Mouse (Mus musculus): ENCODE data around the gene Atf7ip2.
"Not testable (repeated sequence)": the region's sequence is repeated elsewhere in the genome, so short reads cannot be mapped to it uniquely, and the experiment has no call there.

Gene Atf7ip2

GRCm38 (mm10) chr16:10192679-10193506 is at the start of gene Atf7ip2:
TSS of gene Atf7ip2 (plus strand) at chr16:10192712.
- peak; percentile 90 to 96 for DNase-seq

DNA sequence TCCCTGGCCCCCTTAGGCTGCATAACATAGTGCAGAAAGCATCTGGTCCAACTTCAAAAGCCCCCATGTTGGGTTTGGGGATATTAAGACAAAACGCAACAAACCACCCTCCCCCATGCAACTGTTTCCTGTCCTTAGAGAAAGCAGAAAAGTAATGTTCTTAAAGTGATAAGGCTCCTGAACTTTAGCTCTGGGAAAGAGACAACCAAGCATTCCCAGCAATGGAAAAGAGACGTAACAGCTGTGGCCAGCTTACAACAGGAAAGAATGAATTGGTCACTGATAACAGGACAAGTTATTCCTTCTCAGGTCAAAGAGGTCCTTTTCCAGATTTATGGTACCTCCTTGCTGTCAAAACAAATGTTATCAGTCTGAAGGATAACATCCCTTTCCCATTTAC is 49.3 kb upstream of the Atf7ip2 start:
- DNase-seq = peak; percentile 10 to 42

GRCm38 (mm10) chr16:10147401-10147800 is 45.1 kb upstream of the Atf7ip2 start:
- DNase-seq = no peak

DNA sequence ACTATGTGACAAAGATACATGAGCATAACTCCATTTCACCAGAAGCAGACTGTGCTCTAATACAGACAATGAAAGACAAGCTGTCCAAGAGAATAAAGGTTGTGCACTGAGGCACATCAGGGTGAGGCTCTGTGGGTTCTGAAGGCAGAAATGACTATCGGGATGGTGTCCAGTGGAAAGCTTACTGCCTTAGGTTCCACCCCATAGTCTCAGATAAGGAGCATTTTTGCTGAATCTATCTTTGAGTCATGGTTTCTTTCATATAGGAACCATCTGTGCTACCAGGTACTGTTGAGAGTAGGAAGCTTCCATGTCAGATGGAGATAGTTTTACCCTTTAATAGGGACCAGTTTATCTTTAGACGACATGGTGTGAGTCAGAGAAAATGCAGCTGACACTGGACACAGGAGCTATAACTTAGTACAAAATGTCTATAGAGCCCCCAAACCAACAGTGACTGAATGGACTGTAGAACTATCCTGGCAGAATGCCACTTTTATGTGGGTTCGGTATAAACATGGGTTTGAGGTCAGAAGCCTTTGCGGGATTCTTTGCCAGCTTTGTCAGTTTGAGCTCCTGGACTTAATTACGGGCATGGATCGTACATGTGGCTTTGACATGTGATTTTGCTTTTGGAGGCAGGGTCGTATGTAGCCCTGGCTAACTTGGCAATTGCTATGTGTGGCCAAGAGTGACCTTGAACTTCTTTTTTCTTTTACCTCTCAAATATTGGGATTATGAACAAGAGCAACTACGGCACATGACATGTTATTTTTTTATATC is 23.2 kb upstream of the Atf7ip2 start:
- no peak for DNase-seq

DNA sequence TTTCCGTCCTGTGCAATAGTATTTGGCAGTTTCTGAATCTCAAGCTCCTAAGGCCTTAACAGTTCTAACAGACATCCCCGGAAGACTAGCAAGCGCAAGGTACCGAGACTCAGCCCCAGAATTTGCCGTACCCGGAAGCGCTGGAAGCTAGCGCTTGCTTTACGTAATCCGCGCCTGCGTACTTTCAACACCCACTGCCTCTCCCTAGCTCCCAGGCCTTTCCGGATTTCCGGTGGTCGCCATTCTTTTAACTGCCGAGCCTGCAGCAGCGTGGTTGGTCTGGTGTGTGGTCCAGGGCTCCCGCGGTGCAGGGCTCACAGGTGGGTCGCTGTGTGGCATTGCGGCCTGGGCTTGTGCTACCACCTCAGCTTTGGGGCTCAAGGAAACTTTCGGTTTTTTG is 22.5 kb upstream of the Atf7ip2 start, which contains the start of gene Rpl39l:
Gene Rpl39l, plus strand, starts transcription at position 222 of the 400 bp plus-strand sequence.
- DNase-seq = no peak

DNA sequence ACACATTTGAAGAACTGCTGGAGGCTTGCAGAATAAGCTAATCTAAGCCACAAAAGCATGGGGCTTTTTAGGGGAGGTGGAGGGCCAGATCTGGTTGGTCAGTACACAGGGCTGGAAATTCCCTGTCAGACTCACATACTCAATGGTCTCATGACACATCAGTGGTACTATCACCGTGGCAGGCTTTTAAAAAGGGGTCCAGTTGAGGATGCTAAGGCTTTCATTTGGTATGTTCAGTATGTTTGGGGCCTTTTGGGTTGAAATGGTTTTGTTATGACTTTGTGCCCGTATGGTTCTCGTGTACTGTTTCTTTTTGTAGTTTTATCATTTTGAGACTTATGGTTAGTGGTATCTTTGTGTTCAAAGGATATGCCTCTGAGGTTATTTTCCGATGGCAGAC is 21.2 kb upstream of the Atf7ip2 start:
- DNase-seq = no peak

DNA sequence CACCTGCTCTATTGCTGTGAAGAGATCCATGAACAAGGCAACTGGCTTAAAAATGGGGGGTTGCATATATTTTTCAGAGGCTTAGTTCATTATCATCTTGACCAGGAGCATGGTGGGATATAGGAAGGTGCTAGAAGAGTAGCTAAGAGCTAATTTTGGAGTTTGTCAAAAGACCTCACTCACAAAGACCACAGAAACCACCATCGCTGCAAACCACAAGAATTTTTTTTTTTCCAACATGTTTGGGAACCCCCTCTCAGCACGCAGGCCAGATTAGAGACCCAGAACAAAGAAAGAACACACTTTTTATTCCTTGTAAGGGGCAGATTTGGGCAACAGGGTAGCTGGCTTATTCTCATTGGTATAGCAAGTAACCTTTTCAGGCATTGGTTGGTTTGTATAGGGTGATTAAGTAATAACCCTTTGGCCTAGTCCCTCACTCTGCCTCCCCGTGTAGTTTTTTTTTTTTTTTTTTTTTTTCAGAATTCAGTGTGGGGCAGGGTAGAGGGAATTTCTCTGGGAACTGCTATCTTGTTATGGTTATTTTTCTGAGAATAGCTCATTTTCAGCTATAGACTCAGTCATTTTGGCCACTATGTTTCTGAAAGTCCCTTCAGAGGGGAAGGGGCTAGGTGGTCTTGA is 20.2 kb upstream of the Atf7ip2 start:
- DNase-seq = no peak

DNA sequence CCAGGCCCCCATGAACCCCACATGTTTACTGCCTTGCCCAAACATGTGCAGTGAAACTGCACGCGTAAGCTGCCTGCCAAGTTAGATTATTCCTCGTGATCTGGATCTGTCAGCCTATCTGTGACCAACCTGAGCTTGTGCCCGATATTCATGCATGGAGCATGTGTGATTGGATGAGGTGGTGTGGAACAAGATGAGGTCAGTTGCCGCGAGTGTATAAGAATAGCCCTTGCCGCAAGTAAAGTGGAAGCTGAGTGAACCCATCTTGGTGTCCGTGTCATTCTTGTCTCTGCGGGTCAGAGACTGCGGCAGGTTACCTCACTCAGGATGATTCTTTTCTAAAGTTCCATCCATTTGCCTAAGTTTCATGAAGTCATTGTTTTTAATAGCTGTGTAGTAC is 5.1 kb upstream of the Atf7ip2 start:
- DNase-seq = not testable (repeated sequence)

GRCm38 (mm10) chr16:10208777-10209176 is 16.3 kb downstream of the Atf7ip2 start:
- no peak for DNase-seq

- not testable (repeated sequence) for DNase-seq
Observed at GRCm38 (mm10) chr16:10216366-10216765, 23.9 kb downstream of the Atf7ip2 start.

DNA sequence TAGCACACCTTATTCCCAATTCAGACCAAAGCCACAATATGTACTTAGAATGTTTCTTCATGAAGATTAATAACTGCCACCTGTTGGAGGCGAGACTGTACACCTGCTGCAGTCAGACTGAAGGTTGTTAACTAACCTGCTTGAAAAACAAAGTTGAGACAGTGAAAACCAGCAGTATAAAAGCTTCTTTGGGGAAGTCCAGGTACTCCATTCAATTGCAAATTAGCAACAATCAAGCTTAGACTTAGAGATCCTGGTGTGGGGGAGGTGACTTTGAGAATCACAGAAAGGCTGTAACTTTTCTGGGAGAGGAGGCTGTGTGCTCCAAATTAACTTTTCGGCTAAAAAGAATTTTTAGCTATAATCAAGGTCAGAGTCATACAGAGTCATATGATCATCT is 24.5 kb downstream of the Atf7ip2 start:
- not testable (repeated sequence) for DNase-seq

- DNase-seq = no peak
Observed at GRCm38 (mm10) chr16:10227361-10227760, 34.8 kb downstream of the Atf7ip2 start.

GRCm38 (mm10) chr16:10236601-10237000 is 44.1 kb downstream of the Atf7ip2 start:
- no peak for DNase-seq

DNA sequence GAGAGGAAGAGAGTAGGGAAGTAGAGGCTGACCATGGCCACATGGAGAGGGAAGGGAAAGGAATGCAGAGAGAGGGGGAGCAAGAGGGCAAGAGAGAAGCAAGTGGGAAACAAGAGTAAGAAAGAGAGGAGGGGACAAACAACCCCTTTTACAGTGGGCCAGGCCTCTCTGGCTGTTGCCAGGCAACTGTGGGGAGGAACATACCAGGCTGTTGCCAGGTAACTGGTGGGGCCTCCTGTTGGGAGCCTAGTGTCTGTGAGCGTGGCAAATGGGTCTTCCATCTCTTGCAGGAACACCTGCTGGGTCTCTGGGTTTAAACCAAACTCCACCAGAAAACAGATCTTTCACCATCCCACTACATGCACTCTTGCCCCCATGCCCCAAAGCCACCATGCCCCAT is 61.5 kb downstream of the Atf7ip2 start:
- no peak for DNase-seq

- DNase-seq = peak; percentile 39 to 84
Observed at GRCm38 (mm10) chr16:10272256-10272655, 79.7 kb downstream of the Atf7ip2 start.

- peak in 1 of 2 experiments; percentile 68 for DNase-seq
Observed at GRCm38 (mm10) chr16:10274465-10274864, 82.0 kb downstream of the Atf7ip2 start.

- peak in 1 of 2 experiments; percentile 15 for DNase-seq
Observed at GRCm38 (mm10) chr16:10276778-10277177, 84.3 kb downstream of the Atf7ip2 start.

- peak; percentile 80 to 93 for DNase-seq
Observed at GRCm38 (mm10) chr16:10280286-10280951, 87.9 kb downstream of the Atf7ip2 start.

DNA sequence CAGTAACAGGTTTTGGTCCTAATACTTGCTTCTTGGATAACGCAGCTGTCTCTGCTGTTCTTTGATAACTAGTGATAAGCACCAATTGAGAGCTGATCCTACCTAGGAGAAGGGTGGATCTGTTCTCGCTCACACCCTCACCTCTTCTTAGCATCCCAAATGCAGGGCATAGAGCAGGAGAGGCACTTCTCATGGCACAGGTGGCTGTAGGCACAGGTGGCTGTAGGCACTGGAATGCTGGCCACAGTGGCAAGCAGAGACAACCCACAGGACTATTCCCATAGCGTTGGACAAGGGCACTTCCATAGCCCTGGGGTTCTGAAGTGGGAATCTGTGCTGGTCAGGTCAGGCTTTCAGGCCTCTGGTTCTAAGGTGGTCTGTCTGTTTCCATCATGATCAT is 89.4 kb downstream of the Atf7ip2 start:
- DNase-seq = no peak

GRCm38 (mm10) chr16:10286513-10287268 is 94.2 kb downstream of the Atf7ip2 start:
- peak in 1 of 2 experiments; percentile 13 for DNase-seq

GRCm38 (mm10) chr16:10288115-10288514 is 95.6 kb downstream of the Atf7ip2 start:
- DNase-seq = no peak
